Comparison of ENCODE assay signal across 10 mouse cellular contexts in genomic region chr11:52350924-52351323, GRCm38 (mm10). TPM values are rescaled to one million over a fixed set of nuclear protein-coding genes. Genes with fewer than 3 reads are reported as not detected.
A peak's percentile ranks its signal among the peaks of the same experiment; 100 is the strongest.
DNase-seq lines count a peak whose midpoint lies in the region; ATAC-seq lines count a peak whose summit lies in the region.
"Had no signal": no experiment of that assay in that cellular context is flagged by ENCODE, and none has a peak within 500 bp of the region (broad histone marks: within the 10 kb centered on the region; RNA-seq: fewer than 3 reads in every experiment).

No protein-coding gene starts in this region.

- H3K4me3 ChIP-seq in forebrain, embryonic 14.5 days (ENCODE audit: low read depth, low read length) = no peak overlapping the region
- no peak overlapping the region for H3K4me3 ChIP-seq in forebrain, embryonic 13.5 days
- H3K4me3 ChIP-seq in liver, embryonic 11.5 days (ENCODE audit: low read depth, low read length) = no peak overlapping the region
- H3K4me3 ChIP-seq: limb, embryonic 13.5 days had no signal

- no peaks in the 10 kb centered on the region for H3K36me3 ChIP-seq in forebrain, embryonic 14.5 days (ENCODE audit: control insufficient read depth, insufficient read depth, low read length)
- no peaks in the 10 kb centered on the region for H3K36me3 ChIP-seq in forebrain, embryonic 13.5 days (ENCODE audit: poor library complexity, severe bottlenecking)
- no peaks in the 10 kb centered on the region for H3K36me3 ChIP-seq in liver, embryonic 11.5 days (ENCODE audit: control insufficient read depth, insufficient read depth, low read length)
- H3K36me3 ChIP-seq: limb, embryonic 13.5 days had no signal

- intact Hi-C loops in heart, postnatal 10 days (cut with DNase I) = loop anchor here (1.0 kb wide), 1 partner anchor 23 kb away; no protein-coding TSS in a partner anchor
- intact Hi-C loops in left cerebral cortex, postnatal 4 days (cut with DNase I) = no loop called here

- no peaks in the 10 kb centered on the region for H3K27me3 ChIP-seq in forebrain, embryonic 14.5 days (replicated peaks; ENCODE audit: control insufficient read depth, insufficient read depth, low read length)
- no peaks in the 10 kb centered on the region for H3K27me3 ChIP-seq in forebrain, embryonic 13.5 days
- H3K27me3 ChIP-seq in liver, embryonic 11.5 days (replicated peaks; ENCODE audit: control insufficient read depth, insufficient read depth, low read length) = no peaks in the 10 kb centered on the region
- H3K27me3 ChIP-seq: limb, embryonic 13.5 days; Patski had no signal

- H3K27ac ChIP-seq in forebrain, embryonic 14.5 days (ENCODE audit: low read depth, low read length) = no peak overlapping the region
- H3K27ac ChIP-seq in forebrain, embryonic 13.5 days = no peak overlapping the region
- H3K27ac ChIP-seq in liver, embryonic 11.5 days (ENCODE audit: low read depth, low read length) = peak overlapping the region; percentile 53; the same call in 1 of the 2 replicates
- H3K27ac ChIP-seq: limb, embryonic 13.5 days had no signal

- peak; percentile 34 for DNase-seq in forebrain, embryonic 14.5 days (ENCODE audit: low spot score)
- DNase-seq in heart, postnatal 10 days = peak; percentile 59 to 63
- DNase-seq in liver, embryonic 11.5 days (ENCODE audit: low spot score) = peak; percentile 60
- peak; percentile 59 to 69 for DNase-seq in spleen, postnatal 36 days (ENCODE audit: low spot score in 2 of 2)
- no peak for DNase-seq in left cerebral cortex, postnatal 4 days
- no peak for DNase-seq in left cerebral cortex, adult 9 months (ENCODE audit: low spot score in 2 of 2)

- H3K4me2 ChIP-seq in forebrain, embryonic 14.5 days (ENCODE audit: low read length) = no peak overlapping the region
- no peak overlapping the region for H3K4me2 ChIP-seq in forebrain, embryonic 13.5 days
- H3K4me2 ChIP-seq in liver, embryonic 11.5 days = peak overlapping the region; percentile 47
- H3K4me2 ChIP-seq: limb, embryonic 13.5 days had no signal

- 2% methylated on average over 9 of the region's 9 CpGs for WGBS in forebrain, embryonic 14.5 days
- WGBS in forebrain, embryonic 13.5 days = 1% methylated on average over 5 of the region's 9 CpGs
- WGBS in liver, embryonic 11.5 days = under 1% methylated on average over 9 of the region's 9 CpGs

- ATAC-seq in forebrain, embryonic 14.5 days = no peak
- no peak for ATAC-seq in forebrain, embryonic 13.5 days
- peak; percentile 60 for ATAC-seq in activated CD4-positive, CD25-positive, alpha-beta regulatory T cell, adult 4 months
- ATAC-seq in liver, embryonic 11.5 days (replicated peaks; ENCODE audit: low FRiP score) = peak; percentile 80
- ATAC-seq: Patski had no signal

- H3K9ac ChIP-seq in forebrain, embryonic 14.5 days (ENCODE audit: low read length) = no peak overlapping the region
- H3K9ac ChIP-seq in forebrain, embryonic 13.5 days = no peak overlapping the region
- peak overlapping the region; percentile 48 for H3K9ac ChIP-seq in liver, embryonic 11.5 days (ENCODE audit: low read depth, low read length)
- H3K9ac ChIP-seq: limb, embryonic 13.5 days had no signal

- H3K4me1 ChIP-seq in forebrain, embryonic 14.5 days (ENCODE audit: control insufficient read depth, insufficient read depth, low read length) = no peaks in the 10 kb centered on the region
- peaks cover 8% of the 10 kb centered on the region; the same call in 1 of the 2 replicates for H3K4me1 ChIP-seq in forebrain, embryonic 13.5 days
- peaks cover 21% of the 10 kb centered on the region for H3K4me1 ChIP-seq in liver, embryonic 11.5 days (replicated peaks; ENCODE audit: control insufficient read depth, insufficient read depth, low read length)

- no peaks in the 10 kb centered on the region for H3K9me3 ChIP-seq in forebrain, embryonic 14.5 days (replicated peaks; ENCODE audit: control insufficient read depth, low read length)
- H3K9me3 ChIP-seq in forebrain, embryonic 13.5 days (replicated peaks) = no peaks in the 10 kb centered on the region
- H3K9me3 ChIP-seq in liver, embryonic 11.5 days (ENCODE audit: control insufficient read depth, low read length) = no peaks in the 10 kb centered on the region
- H3K9me3 ChIP-seq: limb, embryonic 13.5 days had no signal

RNA-seq across cellular contexts. Expression of gene Vdac1, which starts 9.7 kb away (rescaled TPM):
- 250 and 280 TPM in 2 replicates for polyA plus RNA-seq in forebrain, embryonic 14.5 days (2014; fragmentation: Nextera tagmentation; extraction: Ambion mirVana)
- 233 and 254 TPM in 2 replicates for polyA plus RNA-seq in forebrain, embryonic 13.5 days (2015; fragmentation: Nextera tagmentation; extraction: Ambion mirVana)
- polyA plus RNA-seq in activated CD4-positive, CD25-positive, alpha-beta regulatory T cell, adult 4 months (2017; shearing (Covaris generic)) = 10 to 100 TPM; 90.3 to 94.9 TPM
- total RNA-seq in heart, postnatal 10 days (2021) = 100 to 1,000 TPM; 861 to 884 TPM
- polyA plus RNA-seq in liver, embryonic 11.5 days (2014; fragmentation: Nextera tagmentation; extraction: Ambion mirVana) = 228 and 243 TPM in 2 replicates
- total RNA-seq in left cerebral cortex, postnatal 4 days (2021) = 100 to 1,000 TPM; 438 to 456 TPM

RNA-seq across cellular contexts. Expression of gene 9530068E07Rik, which starts 45.3 kb away (rescaled TPM):
- 124 and 125 TPM in 2 replicates for polyA plus RNA-seq in forebrain, embryonic 14.5 days (2014; fragmentation: Nextera tagmentation; extraction: Ambion mirVana)
- polyA plus RNA-seq in forebrain, embryonic 13.5 days (2015; fragmentation: Nextera tagmentation; extraction: Ambion mirVana) = 112 and 121 TPM in 2 replicates
- polyA plus RNA-seq in activated CD4-positive, CD25-positive, alpha-beta regulatory T cell, adult 4 months (2017; shearing (Covaris generic)) = 10 to 100 TPM; 38.9 to 49.8 TPM
- 100 to 1,000 TPM; 111 to 117 TPM for total RNA-seq in heart, postnatal 10 days (2021)
- 124 and 141 TPM in 2 replicates for polyA plus RNA-seq in liver, embryonic 11.5 days (2014; fragmentation: Nextera tagmentation; extraction: Ambion mirVana)
- total RNA-seq in left cerebral cortex, postnatal 4 days (2021) = 10 to 100 TPM; 69.0 to 69.2 TPM

Comparison
In these comparisons a context has a peak if more than half of its experiments do, and no peak if none do; other contexts are left out.
1. ATAC-seq: peak in activated CD4-positive, CD25-positive, alpha-beta regulatory T cell, adult 4 months (single experiment) and liver, embryonic 11.5 days (single experiment); none in forebrain, embryonic 14.5 days (single experiment) and forebrain, embryonic 13.5 days (single experiment).
2. DNase-seq: peak in forebrain, embryonic 14.5 days (single experiment), heart, postnatal 10 days (2 of 2), liver, embryonic 11.5 days (single experiment) and spleen, postnatal 36 days (2 of 2); none in left cerebral cortex, postnatal 4 days (single experiment) and left cerebral cortex, adult 9 months (0 of 2).